Mouse (Mus musculus): ENCODE data around the gene Mmp28.

- TF ChIP-seq CTCF (IDR thresholded peaks at IDR 0.05; ENCODE audit: low read depth, low read length) = no peak
- no peak for TF ChIP-seq POLR2A (IDR thresholded peaks at IDR 0.05; ENCODE audit: borderline replicate concordance, low read depth, low read length)
Measured at GRCm38 (mm10) chr11:83421305-83421704, 41.6 kb downstream of the Mmp28 start.
